Mouse (Mus musculus) cerebellum, adult 8-10 months (tissue): ENCODE data around the gene Tcl1b5.

Experiments
- DNase-seq: peaks from one replicate; pipeline ENCODE4 v3.0.0; 2022

The Tcl1b5 gene

DNA sequence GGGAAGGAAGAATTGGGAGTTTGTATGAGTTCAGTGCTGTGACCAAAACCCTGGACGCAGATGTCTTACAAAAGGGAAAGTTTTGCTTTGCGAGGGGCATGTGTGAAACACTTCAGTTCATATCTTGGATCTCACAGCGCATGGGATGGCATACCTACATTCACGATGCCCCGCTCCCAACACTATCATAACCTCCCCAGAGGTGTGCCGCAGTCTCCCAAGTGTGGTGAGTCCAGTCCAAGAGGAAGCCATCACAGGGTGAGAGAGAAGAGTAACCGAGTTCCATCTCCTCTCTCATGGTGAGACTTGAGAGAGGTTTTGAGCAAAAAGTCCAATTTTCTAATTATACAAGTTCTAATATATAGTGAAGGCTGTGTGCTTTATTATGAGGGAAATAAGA, 33.1 kb downstream of the Tcl1b5 start:
- no peak for DNase-seq

DNA sequence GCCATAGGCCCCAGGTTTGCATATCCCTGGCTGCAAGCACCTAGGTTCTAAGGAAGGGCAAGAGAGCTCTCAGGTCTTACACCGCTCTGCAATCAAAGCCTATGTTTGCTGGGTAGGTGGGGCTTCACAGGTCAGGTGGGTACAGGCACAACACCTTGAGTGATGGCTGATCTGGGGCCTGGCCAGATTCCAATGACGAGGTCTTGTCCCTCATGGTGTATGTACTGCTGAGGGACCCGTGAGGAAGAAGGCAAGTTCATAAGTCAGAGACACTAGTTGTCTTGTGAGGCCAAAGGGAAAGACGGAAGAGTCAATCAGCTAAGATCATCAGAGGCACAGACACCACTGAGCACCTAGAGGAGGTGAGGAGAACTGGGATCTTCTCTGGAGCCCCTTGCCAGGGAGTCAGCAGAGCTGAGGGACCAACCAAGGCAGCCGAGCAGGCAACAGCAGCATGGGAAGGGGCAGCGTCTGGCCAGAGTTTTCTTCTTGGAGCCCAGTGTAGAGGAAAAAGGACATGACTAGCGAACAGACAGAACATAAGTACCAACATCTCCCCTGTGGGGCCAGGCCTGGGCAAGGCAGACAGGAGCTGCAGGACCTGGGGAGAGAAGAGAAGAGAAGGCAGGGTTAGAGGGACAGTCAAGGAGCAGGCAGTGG, 41.1 kb downstream of the Tcl1b5 start:
- DNase-seq: no peak

DNA sequence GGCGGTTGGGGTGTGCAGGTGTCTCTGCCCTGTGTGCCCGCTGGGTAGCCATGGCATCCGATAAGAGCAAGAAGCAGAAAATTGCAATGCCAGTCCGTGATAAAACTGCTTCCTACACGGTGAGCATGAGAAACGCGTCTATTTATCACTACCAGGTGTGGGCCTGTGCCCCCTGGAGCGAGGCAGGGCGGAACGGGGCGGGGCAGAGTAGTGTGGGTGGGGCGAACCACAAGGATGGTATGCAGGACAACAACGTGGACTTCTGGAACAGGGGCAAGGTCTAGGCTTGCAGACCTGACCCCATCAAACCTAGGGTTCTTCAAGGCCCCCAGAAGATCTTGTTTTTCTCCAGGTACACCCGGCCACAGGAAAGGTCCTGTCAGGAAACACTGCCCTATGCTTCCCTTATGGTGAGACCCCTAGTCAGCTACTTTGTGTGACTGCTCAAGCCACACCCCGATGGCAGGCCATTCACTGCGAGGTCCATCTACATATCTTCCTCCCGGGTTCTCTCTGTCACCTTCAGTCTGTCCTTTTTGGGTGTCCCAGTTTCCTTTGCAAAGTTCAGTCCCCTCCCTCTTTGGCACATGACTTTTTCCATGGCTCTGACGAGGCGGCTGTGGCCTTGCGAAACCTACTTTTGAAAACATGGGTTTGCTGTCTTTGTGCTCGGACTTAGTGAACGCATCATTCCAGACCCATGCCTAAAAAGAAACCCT, 46.6 kb downstream of the Tcl1b5 start, which contains the start of gene Tcl1:
TSS of gene Tcl1 (minus strand) at position 193 of the 719 bp plus-strand sequence.
- no peak for DNase-seq

DNA sequence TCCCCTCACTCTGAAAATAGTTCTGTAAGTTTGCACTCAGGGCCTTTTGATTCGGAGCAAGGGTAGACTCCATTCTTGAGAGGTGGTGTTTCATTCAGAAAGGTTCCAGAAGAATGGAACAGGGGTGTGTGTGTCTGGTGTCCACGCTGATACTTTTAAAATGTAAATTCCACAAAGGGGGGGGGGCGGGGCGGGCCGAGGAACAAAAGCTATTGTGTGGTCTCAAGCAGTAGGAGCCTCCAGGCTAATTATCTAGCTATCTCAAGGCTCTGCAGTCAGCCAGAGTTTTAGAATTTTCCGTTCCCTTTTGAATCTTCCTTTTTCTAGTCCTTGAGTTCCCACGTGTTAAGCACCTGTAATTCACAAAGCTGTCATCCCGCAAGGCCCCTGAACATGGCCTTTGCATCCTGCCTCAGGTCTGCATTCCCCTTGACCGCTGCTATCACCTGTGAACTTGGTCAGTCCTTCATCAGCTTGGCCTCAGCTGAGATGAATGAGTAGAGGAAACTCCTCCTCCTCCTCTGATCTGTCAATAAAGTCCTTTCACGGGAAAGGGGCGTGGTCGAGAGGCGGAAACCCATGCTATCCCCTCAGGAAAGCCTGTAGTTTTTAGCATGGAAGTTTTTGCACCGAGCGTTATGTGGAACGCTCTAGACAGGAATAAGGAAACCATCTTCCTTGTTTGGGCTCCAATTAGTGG, 48.6 kb downstream of the Tcl1b5 start:
- no peak for DNase-seq
